Mouse (Mus musculus) mouse trophoblast stem cell (cell line): ENCODE measurements around the gene Gm6657.

Experiments
- in situ Hi-C, 2 experiments: fragments of 300-500 bp; cut with MseI, MboI; formaldehyde crosslinking; loops; 2 replicates in 1 of 2; 3 replicates in 1 of 2; pipeline ENCODE4 v1.15.1; 2025

Gene Gm6657

DNA sequence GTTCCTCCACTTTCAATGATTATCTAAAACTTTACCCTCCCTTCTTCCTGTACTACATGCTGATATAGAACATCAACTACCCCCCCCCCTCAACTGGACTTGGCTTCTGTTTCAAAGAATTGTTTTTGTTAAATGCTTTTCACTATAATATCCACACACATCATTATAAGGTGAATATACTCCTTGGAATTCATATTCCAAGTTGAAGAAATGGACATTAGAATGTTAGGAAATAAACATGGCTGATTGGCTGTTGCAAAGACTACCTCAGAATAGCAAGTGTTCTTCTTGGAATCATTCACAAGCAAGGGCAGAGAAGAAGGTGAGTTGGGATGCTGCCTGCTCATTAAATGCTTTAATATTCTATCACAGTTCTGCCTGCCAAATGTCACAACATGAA lies at the start of gene Gm6657:
Gm6657 (plus strand) TSS at position 301 of the 400 bp plus-strand sequence.
- in situ Hi-C loops, result no loop called here

- in situ Hi-C loops, result no loop called here
Observed at GRCm38 (mm10) chr12:78153308-78154002, 40.6 kb upstream of the Gm6657 start.

- in situ Hi-C loops, result no loop called here
Observed at GRCm38 (mm10) chr12:78170178-78170577, 23.9 kb upstream of the Gm6657 start.

- in situ Hi-C loops, result no loop called here
Observed at GRCm38 (mm10) chr12:78173945-78174344, 20.1 kb upstream of the Gm6657 start.

GRCm38 (mm10) chr12:78174671-78175070 lies 19.4 kb upstream of the Gm6657 start:
- in situ Hi-C loops, result no loop called here

DNA sequence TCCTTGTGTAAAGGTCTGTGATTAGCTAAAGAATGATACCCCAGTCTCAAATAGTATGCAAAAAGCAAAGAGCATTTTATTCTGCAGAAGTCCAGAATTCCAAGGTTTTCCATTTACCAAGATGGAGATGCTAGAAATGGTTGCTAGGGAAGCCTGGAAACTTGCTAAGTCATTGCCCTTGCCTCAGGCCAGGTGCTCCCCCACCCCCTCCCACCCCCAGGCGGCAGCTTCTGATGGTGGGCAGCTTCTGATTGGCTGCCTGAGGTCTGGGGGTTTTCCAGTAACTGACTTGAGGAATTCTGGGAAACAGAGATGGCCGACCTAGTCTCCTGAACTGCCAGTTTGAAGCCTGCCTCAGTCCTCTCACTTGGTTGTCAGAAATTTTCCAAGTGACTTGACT lies 12.6 kb upstream of the Gm6657 start:
- in situ Hi-C loops, result no loop called here

- in situ Hi-C loops, result no loop called here
Observed at GRCm38 (mm10) chr12:78195368-78195767, 1.3 kb downstream of the Gm6657 start.

- in situ Hi-C loops, result no loop called here
Observed at GRCm38 (mm10) chr12:78203646-78204045, 9.6 kb downstream of the Gm6657 start.

DNA sequence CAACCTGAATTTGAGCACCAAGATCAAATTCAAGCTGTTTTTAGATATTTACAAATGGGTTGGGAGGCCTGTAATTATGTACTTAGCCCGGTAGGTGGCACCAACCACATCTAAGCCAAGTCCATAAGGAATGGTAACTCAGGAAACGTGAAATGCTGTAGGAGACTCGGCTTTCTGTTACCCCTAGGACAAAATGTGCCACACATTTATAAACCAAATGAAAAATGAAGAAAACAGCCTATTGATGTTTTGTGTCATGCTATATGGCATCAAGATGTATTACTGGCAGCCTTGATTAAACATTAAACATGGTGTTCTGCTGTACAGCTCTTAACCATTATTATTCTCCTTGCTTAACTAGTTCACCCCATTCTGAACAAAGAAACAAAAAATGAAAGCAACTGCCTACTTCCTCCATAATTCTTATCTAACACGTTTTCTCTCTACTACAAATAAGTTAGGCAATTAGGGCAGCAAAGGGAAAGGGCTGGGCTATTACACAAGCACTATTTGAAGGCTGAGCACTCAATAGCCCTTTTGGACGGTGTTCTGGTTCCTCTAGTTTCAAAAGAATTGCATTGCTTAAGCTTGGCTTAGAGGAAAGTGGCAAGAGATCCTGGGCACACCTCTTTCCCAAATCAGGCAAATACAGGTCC lies 12.0 kb downstream of the Gm6657 start:
- in situ Hi-C loops, result no loop called here

DNA sequence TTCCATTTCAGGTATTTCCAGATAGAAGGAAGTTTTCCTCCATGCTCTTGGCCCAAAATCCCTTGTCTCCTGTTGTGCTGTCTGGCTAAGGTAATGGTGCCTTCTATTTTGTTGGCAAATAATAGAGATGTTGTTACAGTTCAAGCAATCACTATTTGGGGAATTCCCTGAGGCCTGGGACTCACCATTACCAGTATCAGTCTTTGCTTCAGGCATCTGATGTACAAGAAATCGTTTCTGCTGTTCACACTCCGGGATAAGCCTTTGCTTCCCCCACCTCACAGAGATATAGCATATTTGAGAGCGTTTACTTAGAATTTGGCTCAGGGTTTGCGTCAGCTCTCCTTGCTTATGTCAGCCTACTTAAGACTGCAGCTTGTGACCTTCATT lies 12.5 kb downstream of the Gm6657 start:
- in situ Hi-C loops, result no loop called here

GRCm38 (mm10) chr12:78209856-78210255 lies 15.8 kb downstream of the Gm6657 start:
- in situ Hi-C loops, result no loop called here

DNA sequence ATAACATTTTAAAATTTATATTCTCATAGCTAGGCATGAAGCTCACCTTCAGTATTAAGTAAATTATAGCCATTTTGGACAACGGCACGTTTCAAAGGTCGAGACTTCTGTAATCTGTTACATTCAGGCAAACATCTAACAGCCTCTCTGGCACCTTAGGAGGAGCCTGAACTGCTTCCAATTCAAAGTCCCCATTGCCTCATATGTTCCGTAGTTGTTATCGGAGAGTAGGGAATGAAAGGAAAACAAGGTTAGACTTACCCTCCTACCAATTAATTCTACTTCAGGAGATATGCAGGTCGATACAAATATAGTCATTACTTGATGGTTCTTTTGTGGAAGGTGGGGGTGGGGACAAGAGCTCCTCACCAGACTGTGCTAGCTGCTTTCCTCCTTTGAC lies 21.4 kb downstream of the Gm6657 start:
- in situ Hi-C loops, result no loop called here

DNA sequence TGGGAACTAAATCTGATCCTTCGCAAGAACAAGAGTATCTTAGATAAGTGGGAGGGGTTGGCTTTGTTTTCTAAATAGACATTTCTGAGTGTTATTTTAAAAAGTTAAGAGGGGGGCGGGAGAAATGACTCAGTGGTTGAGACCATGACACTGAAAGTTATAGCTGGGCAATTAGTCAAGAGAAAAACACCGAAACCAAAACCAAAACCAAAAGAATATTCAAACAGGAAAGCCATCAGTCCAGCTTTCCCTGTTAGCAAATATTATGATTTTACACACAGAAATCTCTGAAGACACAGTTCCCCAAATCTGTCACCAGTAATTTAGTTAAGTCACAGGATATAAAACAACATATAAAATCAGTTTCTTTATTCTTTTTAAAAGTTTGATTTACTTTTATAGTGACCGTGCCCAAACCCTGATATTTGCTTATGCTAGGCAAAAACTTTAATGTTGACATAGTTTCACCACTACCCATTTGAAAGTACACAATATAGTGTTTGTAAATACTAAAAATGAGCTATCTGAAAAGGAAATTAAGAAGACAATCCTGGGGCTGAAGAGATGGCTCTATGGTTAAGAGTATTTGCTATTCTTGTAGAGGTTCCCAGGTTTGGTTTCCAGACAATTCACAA lies 25.3 kb downstream of the Gm6657 start:
- in situ Hi-C loops, result no loop called here

DNA sequence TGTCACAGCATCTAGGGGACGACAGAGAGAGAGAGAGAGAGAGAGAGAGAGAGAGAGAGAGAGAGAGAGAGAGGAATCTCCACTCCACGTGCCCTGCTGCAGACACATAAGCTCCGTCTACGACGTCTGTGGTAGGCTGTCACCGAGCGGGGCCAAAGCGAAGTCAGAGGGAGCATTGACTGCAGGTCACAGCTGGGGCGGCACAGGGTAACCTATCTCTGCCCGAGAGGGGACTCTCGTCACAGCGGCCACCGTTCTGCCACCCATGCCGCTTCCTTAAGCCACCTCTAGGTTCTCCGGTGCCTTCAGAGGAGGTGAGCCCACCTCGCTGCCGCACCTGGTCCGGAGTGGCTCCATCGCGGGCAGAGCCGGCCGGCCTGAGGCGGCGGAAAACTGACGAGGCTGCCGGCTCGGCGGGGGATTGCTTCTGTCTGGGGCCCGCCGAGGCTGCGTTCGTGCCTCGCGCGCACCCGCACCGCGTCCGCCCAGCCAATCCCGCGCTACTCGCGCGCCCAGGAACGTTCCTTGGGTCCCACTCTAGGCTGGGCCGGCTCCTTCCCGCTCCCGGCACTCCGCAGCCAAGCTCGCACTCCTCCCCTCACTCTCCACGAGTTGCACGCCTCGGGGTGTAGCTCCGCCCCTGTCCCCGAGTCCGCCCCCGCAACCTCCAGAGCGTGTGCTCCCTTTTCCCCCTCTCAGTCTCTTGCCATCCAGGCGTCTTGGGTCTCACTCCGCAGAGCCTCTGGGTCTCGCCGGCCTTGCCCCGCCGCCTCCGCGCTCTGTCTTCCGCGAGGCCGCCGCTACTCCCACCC lies 31.9 kb downstream of the Gm6657 start, which contains the start of gene Gphn:
Gphn (plus strand) TSS at position 673 of the 812 bp plus-strand sequence.
- in situ Hi-C loops, result no loop called here

- in situ Hi-C loops, result no loop called here
Observed at GRCm38 (mm10) chr12:78226519-78226875, 32.5 kb downstream of the Gm6657 start.

GRCm38 (mm10) chr12:78227021-78227932 lies 33.2 kb downstream of the Gm6657 start:
- in situ Hi-C loops, result no loop called here

- in situ Hi-C loops, result no loop called here
Observed at GRCm38 (mm10) chr12:78228139-78228538, 34.1 kb downstream of the Gm6657 start.

- in situ Hi-C loops, result no loop called here
Observed at GRCm38 (mm10) chr12:78232560-78232959, 38.5 kb downstream of the Gm6657 start.

DNA sequence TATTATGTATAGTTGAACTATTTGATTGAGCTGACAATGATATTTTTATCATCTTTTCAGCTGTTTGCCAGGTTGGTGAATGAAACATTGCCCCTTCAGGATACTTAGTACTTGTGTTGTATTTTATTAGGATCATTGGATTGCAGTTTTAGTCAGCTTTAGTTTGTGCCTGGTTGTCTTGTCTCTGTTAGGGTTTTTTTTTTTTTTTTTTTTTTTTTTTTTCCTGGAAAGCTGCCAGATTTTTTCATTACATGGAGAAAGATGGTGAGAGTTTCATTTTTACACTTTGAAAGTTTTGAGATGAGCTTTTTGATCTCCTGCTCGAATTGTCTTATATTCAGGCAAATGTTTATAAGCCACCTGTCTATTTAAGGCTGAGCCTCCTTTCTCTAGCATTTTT lies 54.3 kb downstream of the Gm6657 start:
- in situ Hi-C loops, result no loop called here

DNA sequence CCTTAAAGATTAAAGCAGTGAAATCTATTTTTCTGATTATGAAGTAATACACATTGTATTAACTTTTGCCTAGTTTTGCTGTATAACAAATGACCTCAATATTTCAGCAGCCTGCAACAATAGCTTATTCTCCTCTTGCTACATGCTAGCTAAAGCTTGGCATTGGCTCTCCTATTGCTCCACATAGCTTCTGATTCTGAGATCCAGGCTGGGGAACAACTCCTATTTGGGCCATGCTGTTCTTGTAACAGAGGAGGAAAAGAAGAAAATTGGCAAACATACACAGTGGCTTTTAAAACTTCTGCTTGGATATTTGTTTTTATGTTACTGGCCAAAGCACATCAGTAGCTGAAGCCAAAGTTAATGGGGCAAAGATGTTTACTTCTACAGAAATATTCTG lies 55.1 kb downstream of the Gm6657 start:
- in situ Hi-C loops, result no loop called here
